Mouse (Mus musculus): ENCODE data around the gene Cnga3.

GRCm38 (mm10) chr1:37219593-37219992 is 5.4 kb downstream of the Cnga3 start:
- no peak for TF ChIP-seq GATA1 (IDR thresholded peaks at IDR 0.05; ENCODE audit: borderline replicate concordance, low read length)
- TF ChIP-seq FLI1 (IDR thresholded peaks at IDR 0.05; ENCODE audit: low read length): no peak

Measured in megakaryocyte, embryonic 14.5 days (primary cell).